Mouse (Mus musculus) heart, embryonic 12.5 days (tissue): ENCODE results near the gene Slc25a10. TPM values are rescaled to one million over a fixed set of nuclear protein-coding genes. Genes with fewer than 3 reads are reported as not detected.

Source experiments
- ATAC-seq: fragments of 200-750 bp; cut with Nextera tagmentation; 2 replicates; pipeline ENCODE4 v1.8.0; 2017; ENCODE audit warnings: moderate TSS enrichment, moderate library complexity; ENCODE audit not compliant: insufficient number of reproducible peaks, low FRiP score
- H3K27ac ChIP-seq: fragments of 300-500 bp; sonication (generic); 2 replicates; pipeline ENCODE4 v1.5.1; 2016; ENCODE audit warnings: mild to moderate bottlenecking, moderate library complexity; ENCODE audit not compliant: poor library complexity, severe bottlenecking
- H3K27me3 ChIP-seq: fragments of 300-500 bp; sonication (generic); replicated peaks from 2 replicates; pipeline ENCODE4 v1.6.1; 2016; ENCODE audit warnings: mild to moderate bottlenecking, moderate library complexity
- H3K36me3 ChIP-seq: fragments of 300-500 bp; sonication (generic); 2 replicates; pipeline ENCODE4 v1.6.1; 2016; ENCODE audit warnings: mild to moderate bottlenecking, moderate library complexity
- H3K4me1 ChIP-seq: fragments of 300-500 bp; sonication (generic); replicated peaks from 2 replicates; pipeline ENCODE4 v1.6.1; 2016; ENCODE audit warnings: mild to moderate bottlenecking
- H3K4me2 ChIP-seq: fragments of 300-500 bp; sonication (generic); 2 replicates; pipeline ENCODE4 v1.6.1; 2016; ENCODE audit warnings: mild to moderate bottlenecking, moderate library complexity
- H3K4me3 ChIP-seq: fragments of 300-500 bp; sonication (generic); 2 replicates; pipeline ENCODE4 v1.5.1; 2016; ENCODE audit warnings: mild to moderate bottlenecking
- H3K9ac ChIP-seq: fragments of 300-500 bp; sonication (generic); 2 replicates; pipeline ENCODE4 v1.6.1; 2016; ENCODE audit warnings: mild to moderate bottlenecking, moderate library complexity
- H3K9me3 ChIP-seq: fragments of 300-500 bp; sonication (generic); replicated peaks from 2 replicates; pipeline ENCODE4 v1.6.1; 2016; ENCODE audit warnings: mild to moderate bottlenecking, moderate library complexity
- WGBS: fragments of 180-500 bp; shearing (Covaris S2); methylation state at CpG from one replicate; pipeline ENCODE4 v1.1.7; 2016; 5-methylcytosine and 5-hydroxymethylcytosine counted together
- polyA plus RNA-seq: library from polyadenylated mRNA; unstranded; fragments of >200 nt; fragmentation: Nextera tagmentation; extraction: Ambion mirVana; gene quantifications from 2 replicates; pipeline ENCODE4 v1.2.1, GENCODE M21; 2016

Gene Slc25a10
- polyA plus RNA-seq, 1 experiment from 2014 or later = 46.2 TPM

GRCm38 (mm10) chr11:120457772-120458751 is 33.6 kb upstream of the Slc25a10 start, which contains the start of the genes Oxld1 and Ccdc137:
Oxld1 (minus strand) TSS chr11:120458068.
Ccdc137 (plus strand) TSS chr11:120458115.
- peaks cover 16% of the 10 kb centered on the region for H3K4me1 ChIP-seq
- H3K4me2 ChIP-seq = peak within 1 kb of the TSS; percentile 92
- H3K27me3 ChIP-seq = no peaks in the 10 kb centered on the region
- H3K4me3 ChIP-seq = peak within 1 kb of the TSS; percentile 82
- peaks cover 39% of the 10 kb centered on the region for H3K36me3 ChIP-seq
- ATAC-seq = peak; percentile 87
- peak within 1 kb of the TSS; percentile 92 for H3K9ac ChIP-seq
- peak within 1 kb of the TSS; percentile 92 for H3K27ac ChIP-seq
- WGBS = 3% methylated on average over 62 of the region's 62 CpGs
- H3K9me3 ChIP-seq = no peaks in the 10 kb centered on the region

GRCm38 (mm10) chr11:120458847-120459597 is 32.6 kb upstream of the Slc25a10 start:
- H3K4me3 ChIP-seq = peak overlapping the region; percentile 82
- H3K4me2 ChIP-seq = peak overlapping the region; percentile 92
- peaks cover 48% of the 10 kb centered on the region for H3K36me3 ChIP-seq
- H3K4me1 ChIP-seq = peaks cover 16% of the 10 kb centered on the region
- WGBS = 64% methylated on average over 6 of the region's 6 CpGs
- no peaks in the 10 kb centered on the region for H3K9me3 ChIP-seq
- H3K9ac ChIP-seq = peak overlapping the region; percentile 92
- no peak overlapping the region for H3K27ac ChIP-seq
- ATAC-seq = no peak
- H3K27me3 ChIP-seq = no peaks in the 10 kb centered on the region

DNA sequence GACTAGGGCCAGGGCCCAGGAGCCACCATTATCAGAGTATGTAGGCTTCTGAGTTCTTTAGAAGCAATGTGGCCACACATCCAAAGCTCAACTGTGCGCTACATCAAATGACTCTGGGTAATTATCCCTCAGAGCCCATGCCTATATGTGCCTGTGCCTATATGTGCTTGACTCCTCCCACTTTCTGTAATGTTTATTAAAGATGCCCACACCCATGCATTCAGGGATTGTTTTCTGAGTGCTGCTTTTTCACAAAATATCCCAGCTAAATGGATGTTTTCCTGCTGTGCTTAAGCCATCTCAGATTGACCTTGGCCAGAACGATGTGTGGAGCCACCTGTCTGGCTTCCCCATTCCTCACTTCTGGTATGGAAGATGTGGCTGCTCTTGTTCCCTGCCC is 28.1 kb upstream of the Slc25a10 start:
- no peaks in the 10 kb centered on the region for H3K27me3 ChIP-seq
- H3K4me2 ChIP-seq = no peak overlapping the region
- ATAC-seq = no peak
- peaks cover 58% of the 10 kb centered on the region for H3K36me3 ChIP-seq
- H3K4me1 ChIP-seq = peaks cover 33% of the 10 kb centered on the region
- no peak overlapping the region for H3K4me3 ChIP-seq
- no peak overlapping the region for H3K27ac ChIP-seq
- no peak overlapping the region for H3K9ac ChIP-seq
- 87% methylated on average over 2 of the region's 2 CpGs for WGBS
- H3K9me3 ChIP-seq = no peaks in the 10 kb centered on the region

DNA sequence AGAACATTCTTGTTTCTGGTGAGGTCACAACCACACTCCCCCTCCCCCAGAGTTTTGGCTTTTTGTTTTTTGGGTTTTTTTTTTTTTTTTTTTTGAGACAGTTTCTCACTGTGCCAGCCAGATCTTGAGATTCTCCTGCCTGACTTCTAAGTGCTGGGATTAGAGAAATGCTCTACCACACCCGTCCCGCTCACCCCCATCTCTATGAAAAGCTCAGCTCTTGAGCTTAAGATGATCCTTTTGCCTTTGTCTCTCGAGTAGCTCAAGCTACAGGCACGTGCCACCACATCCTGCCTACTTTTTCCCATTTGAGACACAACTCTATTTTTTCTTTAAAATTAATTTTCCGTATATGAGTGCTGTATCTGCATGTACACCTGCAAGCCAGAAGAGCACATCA is 27.3 kb upstream of the Slc25a10 start:
- H3K9me3 ChIP-seq = no peaks in the 10 kb centered on the region
- no peak overlapping the region for H3K4me2 ChIP-seq
- no peak overlapping the region for H3K4me3 ChIP-seq
- WGBS = 80% methylated on average over 5 of the region's 5 CpGs
- peaks cover 28% of the 10 kb centered on the region for H3K4me1 ChIP-seq
- H3K9ac ChIP-seq = no peak overlapping the region
- H3K36me3 ChIP-seq = peaks cover 59% of the 10 kb centered on the region
- no peaks in the 10 kb centered on the region for H3K27me3 ChIP-seq
- H3K27ac ChIP-seq = no peak overlapping the region
- no peak for ATAC-seq

DNA sequence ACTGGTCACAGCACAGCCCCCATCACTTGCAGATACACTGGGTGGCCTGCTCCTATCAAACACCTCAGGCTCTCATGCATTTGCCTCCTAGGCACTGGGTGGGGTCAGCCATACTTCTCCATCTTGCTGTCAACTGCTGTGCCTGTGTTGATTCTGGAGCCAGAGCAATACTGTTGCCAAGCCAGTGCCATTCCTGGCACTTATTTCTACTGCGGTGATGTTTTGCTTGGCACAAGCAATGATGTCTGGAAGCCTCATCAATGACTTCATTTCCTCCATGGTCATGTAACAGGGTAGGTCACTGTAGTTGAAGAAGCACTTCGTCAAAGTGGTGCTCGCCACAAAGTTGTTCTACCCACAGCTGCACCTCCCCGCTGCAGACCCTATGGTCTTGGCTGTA is 26.1 kb upstream of the Slc25a10 start:
- Histone ChIP-seq H3K27me3 (no peaks in the 10 kb centered on the region), H3K9ac (no peak overlapping the region), H3K9me3 (no peaks in the 10 kb centered on the region), H3K4me1 (peaks cover 27% of the 10 kb centered on the region), H3K36me3 (peaks cover 60% of the 10 kb centered on the region), H3K4me2 (peak overlapping the region; percentile 98), H3K27ac (no peak overlapping the region), H3K4me3 (no peak overlapping the region)
- 73% methylated on average over 4 of the region's 4 CpGs for WGBS
- no peak for ATAC-seq

DNA sequence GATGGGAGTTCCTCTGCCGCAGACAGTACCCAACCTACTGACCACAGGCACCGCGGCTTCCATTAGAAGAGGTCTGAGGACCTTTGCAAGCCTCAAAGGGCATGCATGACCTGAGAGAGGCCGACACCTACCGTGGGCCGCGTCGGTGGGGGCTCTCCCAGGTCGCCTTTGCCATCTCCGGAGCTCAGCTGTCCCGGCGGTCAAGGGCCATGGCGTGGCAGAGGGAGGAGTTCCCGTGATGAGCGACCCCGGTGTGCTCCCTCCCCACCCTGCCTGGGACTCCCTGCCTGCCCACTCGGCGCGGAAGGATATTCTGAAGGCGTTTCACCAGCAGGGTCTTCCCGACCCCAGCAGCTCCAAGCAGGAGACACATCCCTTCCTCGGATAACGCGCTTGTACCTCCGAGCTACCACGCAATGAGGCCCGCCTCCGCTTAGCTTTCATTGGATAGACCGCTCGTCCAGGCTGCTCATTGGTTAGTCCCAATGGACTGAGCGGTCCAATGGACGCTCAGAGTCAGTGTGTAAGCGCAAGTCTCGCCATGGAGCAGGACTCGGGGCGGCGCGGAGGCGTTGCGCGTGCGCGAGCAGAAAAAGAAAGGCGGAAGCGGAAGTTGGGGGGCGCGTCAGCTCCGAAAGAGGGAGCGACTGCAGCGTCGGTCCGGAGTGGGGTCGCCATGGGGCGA is 24.4 kb upstream of the Slc25a10 start, which contains the start of gene Arl16:
Gene Arl16, minus strand, starts transcription at position 557 of the 685 bp plus-strand sequence.
- H3K4me2 ChIP-seq = peak within 1 kb of the TSS; percentile 98
- peaks cover 27% of the 10 kb centered on the region for H3K4me1 ChIP-seq
- ATAC-seq = peak; percentile 100
- peak within 1 kb of the TSS; percentile 89 for H3K9ac ChIP-seq
- peak within 1 kb of the TSS; percentile 72 for H3K27ac ChIP-seq
- peaks cover 60% of the 10 kb centered on the region for H3K36me3 ChIP-seq
- no peaks in the 10 kb centered on the region for H3K27me3 ChIP-seq
- WGBS = under 1% methylated on average over 54 of the region's 54 CpGs
- peak within 1 kb of the TSS; percentile 96 for H3K4me3 ChIP-seq
- no peaks in the 10 kb centered on the region for H3K9me3 ChIP-seq

DNA sequence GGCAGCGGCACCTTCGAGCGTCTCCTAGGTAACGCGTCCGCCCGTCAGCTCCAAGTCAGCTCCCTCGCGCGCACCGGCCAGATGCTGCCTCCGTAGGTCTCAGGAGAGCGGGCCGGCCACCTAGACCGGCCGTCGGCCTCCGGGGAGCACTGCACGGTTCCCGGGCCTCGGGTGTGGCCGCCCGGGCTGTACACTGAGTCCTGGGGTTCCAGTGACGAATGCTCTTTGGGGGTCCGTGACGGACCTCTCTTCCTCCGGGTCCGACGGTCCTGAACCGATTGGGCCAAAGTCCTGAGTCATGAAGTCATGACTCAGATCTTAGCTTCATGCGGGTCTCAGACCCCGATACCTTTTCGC is 23.9 kb upstream of the Slc25a10 start:
- WGBS = 1% methylated on average over 33 of the region's 33 CpGs
- Histone ChIP-seq H3K36me3 (peaks cover 60% of the 10 kb centered on the region), H3K4me1 (peaks cover 27% of the 10 kb centered on the region), H3K27me3 (no peaks in the 10 kb centered on the region), H3K9ac (peak overlapping the region; percentile 89), H3K4me2 (peak overlapping the region; percentile 93), H3K9me3 (no peaks in the 10 kb centered on the region), H3K4me3 (peak overlapping the region; percentile 96), H3K27ac (no peak overlapping the region)
- no peak for ATAC-seq

- WGBS = 95% methylated on average over 6 of the region's 6 CpGs
- no peak overlapping the region for H3K4me2 ChIP-seq
- peaks cover 10% of the 10 kb centered on the region for H3K4me1 ChIP-seq
- no peak overlapping the region for H3K4me3 ChIP-seq
- no peak for ATAC-seq
- no peaks in the 10 kb centered on the region for H3K27me3 ChIP-seq
- H3K27ac ChIP-seq = no peak overlapping the region
- H3K9ac ChIP-seq = no peak overlapping the region
- H3K36me3 ChIP-seq = peaks cover 72% of the 10 kb centered on the region
- no peaks in the 10 kb centered on the region for H3K9me3 ChIP-seq
These were observed 19.6 kb upstream of the Slc25a10 start for GRCm38 (mm10) chr11:120472052-120472451.

- Histone ChIP-seq H3K27me3 (no peaks in the 10 kb centered on the region), H3K4me1 (peaks cover 18% of the 10 kb centered on the region), H3K9me3 (no peaks in the 10 kb centered on the region), H3K9ac (0 out of 2 replicates have a peak overlapping the region, but pooled peaks have one; percentile 40), H3K4me2 (peak overlapping the region; percentile 91), H3K27ac (no peak overlapping the region), H3K36me3 (peaks cover 77% of the 10 kb centered on the region), H3K4me3 (no peak overlapping the region)
- 79% methylated on average over 7 of the region's 7 CpGs for WGBS
- ATAC-seq = no peak
These were observed 8.1 kb upstream of the Slc25a10 start for GRCm38 (mm10) chr11:120483448-120483934.

DNA sequence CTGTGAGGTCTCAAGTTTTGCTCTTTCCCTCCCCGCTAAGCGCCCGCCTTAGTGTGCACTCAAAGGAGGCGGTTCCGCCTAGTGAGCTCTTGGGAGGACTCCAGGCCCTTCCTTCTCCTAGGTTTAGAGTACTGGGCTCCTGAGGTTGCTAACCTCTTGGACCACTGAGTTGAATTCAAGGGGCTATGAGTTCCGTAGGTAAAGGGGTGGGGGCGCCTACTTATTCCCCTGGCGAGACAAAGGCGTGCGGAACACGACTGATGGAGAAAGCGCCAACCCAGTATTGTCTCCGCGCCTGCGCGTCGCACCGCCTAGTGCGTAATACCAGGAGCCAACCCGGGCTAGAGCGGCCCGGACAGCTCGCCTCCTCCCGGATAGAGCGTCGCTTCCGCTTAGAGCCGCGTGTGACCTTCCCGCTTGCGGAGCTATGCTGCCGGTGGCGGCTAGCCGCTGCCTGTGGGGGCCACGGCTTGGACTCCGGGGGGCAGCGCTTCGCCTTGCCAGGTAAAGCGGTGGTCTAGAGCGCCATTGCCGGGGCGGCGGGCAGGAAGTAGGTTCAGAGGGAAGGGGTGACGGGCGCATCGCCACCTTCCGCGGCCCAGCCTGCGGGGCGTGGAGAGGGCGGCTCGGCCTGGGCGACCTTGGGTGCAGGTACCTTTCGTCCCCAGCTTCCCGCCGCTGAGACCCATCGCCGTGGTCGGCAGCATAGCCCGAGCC is 7.2 kb upstream of the Slc25a10 start, which contains the start of gene Mrpl12:
Gene Mrpl12, plus strand, starts transcription at position 349 of the 717 bp plus-strand sequence.
- peak within 1 kb of the TSS; percentile 94 for H3K4me3 ChIP-seq
- H3K4me1 ChIP-seq = peaks cover 19% of the 10 kb centered on the region
- under 1% methylated on average over 60 of the region's 60 CpGs for WGBS
- H3K9me3 ChIP-seq = no peaks in the 10 kb centered on the region
- peak within 1 kb of the TSS; percentile 96 for H3K9ac ChIP-seq
- no peaks in the 10 kb centered on the region for H3K27me3 ChIP-seq
- peak within 1 kb of the TSS; percentile 91 for H3K4me2 ChIP-seq
- H3K36me3 ChIP-seq = peaks cover 75% of the 10 kb centered on the region
- peak within 1 kb of the TSS; percentile 81 for H3K27ac ChIP-seq
- peak; percentile 93 for ATAC-seq
